Mouse (Mus musculus): ENCODE results near the gene Ccl28.
"Not testable (repeated sequence)": the region's sequence is repeated elsewhere in the genome, so short reads cannot be mapped to it uniquely, and the experiment has no call there.

Ccl28 gene

GRCm38 (mm10) chr13:119623634-119624033, at the start of gene Ccl28:
TSS of gene Ccl28 (plus strand) at chr13:119623819.
- no peak for DNase-seq (ENCODE audit: low read depth, low spot score)

- DNase-seq (ENCODE audit: low read depth, low spot score) = peak; percentile 41
These were observed 27.1 kb upstream of the Ccl28 start for GRCm38 (mm10) chr13:119596321-119597211.

- peak; percentile 28 for DNase-seq (ENCODE audit: low read depth, low spot score)
These were observed 25.2 kb upstream of the Ccl28 start for GRCm38 (mm10) chr13:119598466-119598865.

- DNase-seq (ENCODE audit: low read depth, low spot score) = not testable (repeated sequence)
These were observed 24.6 kb upstream of the Ccl28 start for GRCm38 (mm10) chr13:119599066-119599465.

- DNase-seq (ENCODE audit: low read depth, low spot score) = not testable (repeated sequence)
These were observed 24.1 kb upstream of the Ccl28 start for GRCm38 (mm10) chr13:119599498-119599897.

GRCm38 (mm10) chr13:119600166-119600565, 23.5 kb upstream of the Ccl28 start:
- peak; percentile 55 for DNase-seq (ENCODE audit: low read depth, low spot score)

- not testable (repeated sequence) for DNase-seq (ENCODE audit: low read depth, low spot score)
These were observed 20.8 kb upstream of the Ccl28 start for GRCm38 (mm10) chr13:119602688-119603331.

- DNase-seq (ENCODE audit: low read depth, low spot score) = peak; percentile 36
These were observed 19.7 kb upstream of the Ccl28 start for GRCm38 (mm10) chr13:119603890-119604289.

- not testable (repeated sequence) for DNase-seq (ENCODE audit: low read depth, low spot score)
These were observed 19.3 kb upstream of the Ccl28 start for GRCm38 (mm10) chr13:119604322-119604721.

- no peak for DNase-seq (ENCODE audit: low read depth, low spot score)
These were observed 4.8 kb upstream of the Ccl28 start for GRCm38 (mm10) chr13:119618841-119619240.

- no peak for DNase-seq (ENCODE audit: low read depth, low spot score)
These were observed 3.9 kb upstream of the Ccl28 start for GRCm38 (mm10) chr13:119619735-119620134.

- peak; percentile 59 for DNase-seq (ENCODE audit: low read depth, low spot score)
These were observed 2.3 kb downstream of the Ccl28 start for GRCm38 (mm10) chr13:119625952-119626351.

GRCm38 (mm10) chr13:119631482-119632155, 8.0 kb downstream of the Ccl28 start:
- DNase-seq (ENCODE audit: low read depth, low spot score) = peak; percentile 93

- no peak for DNase-seq (ENCODE audit: low read depth, low spot score)
These were observed 8.5 kb downstream of the Ccl28 start for GRCm38 (mm10) chr13:119632156-119632548.

- no peak for DNase-seq (ENCODE audit: low read depth, low spot score)
These were observed 11.9 kb downstream of the Ccl28 start for GRCm38 (mm10) chr13:119635496-119635895.

GRCm38 (mm10) chr13:119637837-119638236, 14.2 kb downstream of the Ccl28 start:
- no peak for DNase-seq (ENCODE audit: low read depth, low spot score)

- DNase-seq (ENCODE audit: low read depth, low spot score) = no peak
These were observed 14.8 kb downstream of the Ccl28 start for GRCm38 (mm10) chr13:119638449-119638848.

GRCm38 (mm10) chr13:119639302-119639701, 15.7 kb downstream of the Ccl28 start:
- DNase-seq (ENCODE audit: low read depth, low spot score) = no peak

GRCm38 (mm10) chr13:119640504-119640903, 16.9 kb downstream of the Ccl28 start:
- peak; percentile 53 for DNase-seq (ENCODE audit: low read depth, low spot score)

- DNase-seq (ENCODE audit: low read depth, low spot score) = no peak
These were observed 17.5 kb downstream of the Ccl28 start for GRCm38 (mm10) chr13:119641145-119641544.

- no peak for DNase-seq (ENCODE audit: low read depth, low spot score)
These were observed 21.1 kb downstream of the Ccl28 start for GRCm38 (mm10) chr13:119644769-119645168.

GRCm38 (mm10) chr13:119646511-119646910, 22.9 kb downstream of the Ccl28 start:
- DNase-seq (ENCODE audit: low read depth, low spot score) = no peak

Measured in A20 (cell line).